Mouse (Mus musculus): ENCODE data around the gene Pramel7. TPM values are rescaled to one million over a fixed set of nuclear protein-coding genes. Genes with fewer than 3 reads are reported as not detected.
A peak's percentile ranks its signal among the peaks of the same experiment; 100 is the strongest.
"Not testable (repeated sequence)": the region's sequence is repeated elsewhere in the genome, so short reads cannot be mapped to it uniquely, and the experiment has no call there.

Pramel7 gene
- not detected for total RNA-seq (2022)

GRCm38 (mm10) chr2:87496993-87497392, at the start of gene Pramel7:
Gene Pramel7, minus strand, starts transcription at chr2:87497093.
- DNase-seq (ENCODE audit: low spot score), result not testable (repeated sequence)

GRCm38 (mm10) chr2:87545442-87545841, 48.5 kb upstream of the Pramel7 start, which contains the start of gene Olfr1128:
Gene Olfr1128, minus strand, starts transcription at chr2:87545542.
- DNase-seq (ENCODE audit: low spot score), result no peak

- DNase-seq (ENCODE audit: low spot score), result no peak
These were observed 37.9 kb upstream of the Pramel7 start for GRCm38 (mm10) chr2:87534826-87535225.

- no peak for DNase-seq (ENCODE audit: low spot score)
These were observed 34.6 kb upstream of the Pramel7 start, which contains the start of gene Olfr153 for GRCm38 (mm10) chr2:87531496-87531895. Gene Olfr153, plus strand, starts transcription at chr2:87531796.

GRCm38 (mm10) chr2:87525899-87526616, 29.2 kb upstream of the Pramel7 start:
- not testable (repeated sequence) for DNase-seq (ENCODE audit: low spot score)

GRCm38 (mm10) chr2:87520651-87521050, 23.8 kb upstream of the Pramel7 start:
- DNase-seq (ENCODE audit: low spot score), result peak; percentile 44

GRCm38 (mm10) chr2:87516581-87516980, 19.7 kb upstream of the Pramel7 start:
- no peak for DNase-seq (ENCODE audit: low spot score)

GRCm38 (mm10) chr2:87515457-87516060, 18.7 kb upstream of the Pramel7 start:
- DNase-seq (ENCODE audit: low spot score), result no peak

GRCm38 (mm10) chr2:87515046-87515445, 18.2 kb upstream of the Pramel7 start:
- no peak for DNase-seq (ENCODE audit: low spot score)

GRCm38 (mm10) chr2:87506265-87506664, 9.4 kb upstream of the Pramel7 start, which contains the start of gene Pramel6:
Gene Pramel6, plus strand, starts transcription at chr2:87506565.
- no peak for DNase-seq (ENCODE audit: low spot score)

GRCm38 (mm10) chr2:87482276-87482675, 14.6 kb downstream of the Pramel7 start:
- no peak for DNase-seq (ENCODE audit: low spot score)

GRCm38 (mm10) chr2:87481158-87481557, 15.7 kb downstream of the Pramel7 start:
- DNase-seq (ENCODE audit: low spot score), result no peak

- DNase-seq (ENCODE audit: low spot score), result no peak
These were observed 16.7 kb downstream of the Pramel7 start for GRCm38 (mm10) chr2:87480207-87480606.

GRCm38 (mm10) chr2:87461769-87462168, 35.1 kb downstream of the Pramel7 start:
- DNase-seq (ENCODE audit: low spot score), result no peak

- no peak for DNase-seq (ENCODE audit: low spot score)
These were observed 43.2 kb downstream of the Pramel7 start, which contains the start of gene Olfr1126 for GRCm38 (mm10) chr2:87453662-87454061. Gene Olfr1126, plus strand, starts transcription at chr2:87453962.

Other genes starting within 250 kb of the Pramel7 start
- gene Olfr1115, start 249.1 kb downstream of the Pramel7 start, total RNA-seq (2022), result not detected
- gene Olfr1116, start 229.6 kb downstream of the Pramel7 start, total RNA-seq (2022), result not detected
- gene Olfr1118, start 189.5 kb downstream of the Pramel7 start, total RNA-seq (2022), result not detected
- not detected for gene Olfr1120, start 142.3 kb downstream of the Pramel7 start, total RNA-seq (2022)
- not detected for gene Olfr1121, start 127.2 kb downstream of the Pramel7 start, total RNA-seq (2022)
- not detected for gene Olfr1122, start 111.2 kb downstream of the Pramel7 start, total RNA-seq (2022)
- not detected for gene Olfr1123, start 80.5 kb downstream of the Pramel7 start, total RNA-seq (2022)
- gene Olfr1124, start 66.8 kb downstream of the Pramel7 start, total RNA-seq (2022), result not detected
- gene Olfr1126, start 43.1 kb downstream of the Pramel7 start, total RNA-seq (2022), result not detected
- gene Pramel6, start 9.5 kb upstream of the Pramel7 start, total RNA-seq (2022), result not detected
- not detected for gene Olfr153, start 34.7 kb upstream of the Pramel7 start, total RNA-seq (2022)
- gene Olfr1128, start 48.4 kb upstream of the Pramel7 start, total RNA-seq (2022), result not detected
- gene Olfr1129, start 76.8 kb upstream of the Pramel7 start, total RNA-seq (2022), result not detected
- gene Olfr1130, start 109.1 kb upstream of the Pramel7 start, total RNA-seq (2022), result not detected
- gene Olfr1131, start 130.0 kb upstream of the Pramel7 start, total RNA-seq (2022), result not detected
- not detected for gene Olfr1132, start 140.4 kb upstream of the Pramel7 start, total RNA-seq (2022)
- not detected for gene Olfr1133, start 150.3 kb upstream of the Pramel7 start, total RNA-seq (2022)
- gene Olfr1134, start 161.4 kb upstream of the Pramel7 start, total RNA-seq (2022), result not detected
- not detected for gene Olfr1135, start 176.6 kb upstream of the Pramel7 start, total RNA-seq (2022)
- not detected for gene Olfr1136, start 196.9 kb upstream of the Pramel7 start, total RNA-seq (2022)
- gene Olfr1137, start 216.1 kb upstream of the Pramel7 start, total RNA-seq (2022), result not detected
- gene Olfr1138, start 242.9 kb upstream of the Pramel7 start, total RNA-seq (2022), result not detected
- not detected for gene Olfr1140, start 246.7 kb upstream of the Pramel7 start, total RNA-seq (2022)

Data from heart, adult 8-10 months (tissue).